Mouse (Mus musculus) urinary bladder, postnatal 36 days (tissue): Measurements from ENCODE around the gene Fezf2.

Experiments used
- DNase-seq, 2 experiments: peaks; one replicate each; pipeline ENCODE4 v3.0.0; 2022; ENCODE audit warnings: low spot score in 2 of 2, mixed read lengths in 1 of 2

The Fezf2 gene

GRCm38 (mm10) chr14:12342458-12343131 lies 5.4 kb downstream of the Fezf2 start:
- no peak for DNase-seq

GRCm38 (mm10) chr14:12341789-12342457 lies 6.1 kb downstream of the Fezf2 start:
- no peak for DNase-seq

- DNase-seq: no peak
Measured at GRCm38 (mm10) chr14:12341075-12341788, 6.8 kb downstream of the Fezf2 start.

GRCm38 (mm10) chr14:12340238-12341074 lies 7.5 kb downstream of the Fezf2 start:
- DNase-seq: no peak

GRCm38 (mm10) chr14:12338811-12339565 lies 9.0 kb downstream of the Fezf2 start:
- DNase-seq: no peak

- no peak for DNase-seq
Measured at GRCm38 (mm10) chr14:12337998-12338809, 9.8 kb downstream of the Fezf2 start.

GRCm38 (mm10) chr14:12337421-12337997 lies 10.5 kb downstream of the Fezf2 start:
- DNase-seq: no peak

- DNase-seq: no peak
Measured at GRCm38 (mm10) chr14:12334925-12335324, 13.1 kb downstream of the Fezf2 start.

- DNase-seq: no peak
Measured at GRCm38 (mm10) chr14:12333622-12334021, 14.4 kb downstream of the Fezf2 start.

GRCm38 (mm10) chr14:12303106-12303505 lies 44.9 kb downstream of the Fezf2 start:
- no peak for DNase-seq

- DNase-seq: no peak
Measured at GRCm38 (mm10) chr14:12300677-12301076, 47.3 kb downstream of the Fezf2 start.

- no peak for DNase-seq
Measured at GRCm38 (mm10) chr14:12300275-12300674, 47.7 kb downstream of the Fezf2 start.

- DNase-seq: no peak
Measured at GRCm38 (mm10) chr14:12299654-12300053, 48.3 kb downstream of the Fezf2 start.

GRCm38 (mm10) chr14:12299171-12299570 lies 48.8 kb downstream of the Fezf2 start:
- no peak for DNase-seq

- no peak for DNase-seq
Measured at GRCm38 (mm10) chr14:12296391-12296790, 51.6 kb downstream of the Fezf2 start.
